Mouse (Mus musculus) heart, adult 2 months (tissue): ENCODE data around the gene Dnase1l1. TPM values are rescaled to one million over a fixed set of nuclear protein-coding genes. Genes with fewer than 3 reads are reported as not detected.

Experiments used
- DNase-seq, 2 experiments: peaks; one replicate each; pipeline ENCODE4 v3.0.0; 2021
- H3K27ac ChIP-seq: fragments of 200-600 bp; 2 replicates; pipeline ENCODE4 v1.8.1; 2022
- H3K27me3 ChIP-seq: fragments of 200-500 bp; 2 replicates; pipeline ENCODE4 v1.6.1; 2012; ENCODE audit warnings: mild to moderate bottlenecking, low read length, inconsistent platforms, mixed read lengths; ENCODE audit not compliant: control insufficient read depth, insufficient read depth
- H3K36me3 ChIP-seq: fragments of 200-500 bp; 2 replicates; pipeline ENCODE4 v1.6.1; 2012; ENCODE audit warnings: low read length, inconsistent platforms; ENCODE audit not compliant: control insufficient read depth, insufficient read depth
- H3K4me1 ChIP-seq: fragments of 200-500 bp; 2 replicates; pipeline ENCODE4 v1.6.1; 2011; ENCODE audit warnings: low read length; ENCODE audit not compliant: control insufficient read depth, insufficient read depth
- H3K4me3 ChIP-seq: fragments of 200-600 bp; 2 replicates; pipeline ENCODE4 v1.8.1; 2022
- H3K79me2 ChIP-seq: fragments of 200-500 bp; replicated peaks from 2 replicates; pipeline ENCODE4 v1.6.1; 2012; ENCODE audit warnings: mild to moderate bottlenecking, inconsistent platforms, low read length, moderate library complexity, mixed read lengths; ENCODE audit not compliant: control insufficient read depth, insufficient read depth
- H3K9ac ChIP-seq: fragments of 200-500 bp; 2 replicates; pipeline ENCODE4 v1.6.1; 2012; ENCODE audit warnings: low read depth, mild to moderate bottlenecking, control low read depth, inconsistent platforms, low read length, mixed read lengths
- CTCF ChIP-seq: fragments of 200-600 bp; IDR thresholded peaks from 2 replicates; pipeline ENCODE4 v1.8.1; 2022; ENCODE audit warnings: antibody characterized with exemption, mild to moderate bottlenecking, moderate library complexity
- EP300 ChIP-seq: fragments of 200-500 bp; IDR thresholded peaks from 2 replicates; pipeline ENCODE4 v1.6.1; 2011; ENCODE audit warnings: low read depth, low read length, control low read depth; ENCODE audit not compliant: insufficient read depth
- POLR2A ChIP-seq: fragments of 200-500 bp; IDR thresholded peaks from 2 replicates; pipeline ENCODE4 v1.6.1; 2011; ENCODE audit warnings: mild to moderate bottlenecking, low read depth, low read length, control low read depth; ENCODE audit not compliant: insufficient read depth
- WGBS: fragments of 180-500 bp; shearing (Covaris S2); methylation state at CpG from one replicate; pipeline ENCODE4 v1.1.7; 2018; 5-methylcytosine and 5-hydroxymethylcytosine counted together
- intact Hi-C: fragments of 180-260 bp; cut with DNase I; formaldehyde crosslinking; loops from one replicate; pipeline ENCODE4 v1.15.1; 2025
- microRNA-seq, 2 experiments: library from miRNA; unstranded; fragments of <30 nt; microRNA quantifications; one replicate each; pipeline ENCODE4 v1.2.0; 2021
- polyA plus RNA-seq: library from polyadenylated mRNA; depleted of rRNA; stranded (reverse); fragments of >200 nt; gene quantifications from 2 replicates; pipeline ENCODE4 v1.2.3, GENCODE M21; 2012; rRNA removed
- total RNA-seq, 2 experiments: library from RNA; stranded (reverse); gene quantifications; 2 replicates each; pipeline ENCODE4 v1.2.3; 2021

Dnase1l1 gene
- total and polyA plus RNA-seq, 3 experiments = 15.4 to 21.2 (median 19.7) TPM

DNA sequence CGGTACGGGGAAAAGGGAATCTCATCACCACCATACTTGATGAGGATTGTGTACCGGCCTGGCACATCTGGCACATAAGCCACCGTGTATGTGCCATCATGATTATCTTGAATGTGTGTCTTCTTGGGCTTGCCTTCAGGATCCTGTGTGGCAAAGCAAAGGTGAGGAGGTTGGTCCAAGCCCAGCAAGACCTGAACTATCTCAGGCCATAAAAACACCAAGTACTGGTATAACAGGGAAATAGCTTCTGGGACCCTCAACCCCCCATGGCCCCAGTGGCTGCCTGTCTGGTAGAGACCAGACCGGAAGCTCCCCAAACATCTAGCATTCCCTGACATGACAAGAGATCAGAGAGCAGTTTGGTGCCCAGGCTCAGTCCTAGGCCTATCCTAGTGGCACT, 48.9 kb downstream of the Dnase1l1 start:
- Histone ChIP-seq H3K79me2 (no peaks in the 10 kb centered on the region), H3K4me3 (no peak overlapping the region), H3K27me3 (no peaks in the 10 kb centered on the region), H3K27ac (no peak overlapping the region), H3K36me3 (no peaks in the 10 kb centered on the region; the same call in 1 of the 2 replicates), H3K4me1 (no peaks in the 10 kb centered on the region), H3K9ac (no peak overlapping the region)
- 86% methylated on average over 5 of the region's 5 CpGs for WGBS
- DNase-seq = no peak
- TF ChIP-seq CTCF = no peak
- no peak for TF ChIP-seq EP300
- TF ChIP-seq POLR2A = no peak
- intact Hi-C loops = no loop called here

- Histone ChIP-seq H3K79me2 (no peaks in the 10 kb centered on the region), H3K4me3 (no peak overlapping the region), H3K9ac (no peak overlapping the region), H3K36me3 (no peaks in the 10 kb centered on the region; the same call in 1 of the 2 replicates), H3K4me1 (no peaks in the 10 kb centered on the region), H3K27ac (no peak overlapping the region), H3K27me3 (no peaks in the 10 kb centered on the region)
- TF ChIP-seq POLR2A = no peak
- TF ChIP-seq CTCF = no peak
- no peak for TF ChIP-seq EP300
- intact Hi-C loops = no loop called here
- 56% methylated on average over 1 of the region's 1 CpGs for WGBS
- no peak for DNase-seq
Measured at GRCm38 (mm10) chrX:74230038-74230437, 52.1 kb downstream of the Dnase1l1 start.

Small RNAs within 50 kb of the gene (microRNA-seq; reads per million reads assigned to microRNA genes)
- gene Mir7091 (0.77 to 1.7 reads per million in 2 experiments), gene Mir7092 (0 to 0.56 reads per million in 2 experiments)

Other genes starting within 250 kb of the Dnase1l1 start
- gene Opn1mw, start 154.9 kb downstream of the Dnase1l1 start, total RNA-seq = not detected
- not detected in 2 replicates for gene Opn1mw, start 154.9 kb downstream of the Dnase1l1 start, polyA plus RNA-seq
- gene Mecp2, start 147.0 kb downstream of the Dnase1l1 start, total RNA-seq = 10 to 100 TPM; 27.0 to 32.6 TPM
- gene Mecp2, start 147.0 kb downstream of the Dnase1l1 start, polyA plus RNA-seq = 6.2 and 9.6 TPM in 2 replicates
- not detected for gene Tex28, start 114.5 kb downstream of the Dnase1l1 start, total RNA-seq
- gene Tex28, start 114.5 kb downstream of the Dnase1l1 start, polyA plus RNA-seq = not detected in 2 replicates
- gene Tktl1, start 105.1 kb downstream of the Dnase1l1 start, total RNA-seq = not detected
- gene Tktl1, start 105.1 kb downstream of the Dnase1l1 start, polyA plus RNA-seq = not detected in 2 replicates
- gene Flna, start 32.5 kb downstream of the Dnase1l1 start, total RNA-seq = 100 to 1,000 TPM in 1 of 2 experiments, 10 to 100 TPM in 1; 87.4 to 104 TPM
- 218 and 243 TPM in 2 replicates for gene Flna, start 32.5 kb downstream of the Dnase1l1 start, polyA plus RNA-seq
- gene Emd, start 27.6 kb downstream of the Dnase1l1 start, total RNA-seq = 10 to 100 TPM; 33.8 to 37.6 TPM
- 49.5 and 75.7 TPM in 2 replicates for gene Emd, start 27.6 kb downstream of the Dnase1l1 start, polyA plus RNA-seq
- gene Rpl10, start 11.5 kb downstream of the Dnase1l1 start, total RNA-seq = 100 to 1,000 TPM; 200 to 274 TPM
- 593 and 754 TPM in 2 replicates for gene Rpl10, start 11.5 kb downstream of the Dnase1l1 start, polyA plus RNA-seq
- 10 to 100 TPM; 45.6 to 47.4 TPM for gene Taz, start 425 bp downstream of the Dnase1l1 start, total RNA-seq
- 93.5 and 103 TPM in 2 replicates for gene Taz, start 425 bp downstream of the Dnase1l1 start, polyA plus RNA-seq
- 100 to 1,000 TPM; 131 to 132 TPM for gene Atp6ap1, start 14.8 kb upstream of the Dnase1l1 start, total RNA-seq
- gene Atp6ap1, start 14.8 kb upstream of the Dnase1l1 start, polyA plus RNA-seq = 240 and 378 TPM in 2 replicates
- 10 to 100 TPM; 63.1 to 71.6 TPM for gene Gdi1, start 22.7 kb upstream of the Dnase1l1 start, total RNA-seq
- gene Gdi1, start 22.7 kb upstream of the Dnase1l1 start, polyA plus RNA-seq = 121 and 191 TPM in 2 replicates
- gene Fam50a, start 30.7 kb upstream of the Dnase1l1 start, total RNA-seq = 10 to 100 TPM; 24.6 to 24.9 TPM
- 7.1 and 10.2 TPM in 2 replicates for gene Fam50a, start 30.7 kb upstream of the Dnase1l1 start, polyA plus RNA-seq
- gene Plxna3, start 46.7 kb upstream of the Dnase1l1 start, total RNA-seq = 1 to 10 TPM in 1 of 2 experiments, under 1 TPM in 1; 0.65 to 1.0 TPM
- gene Plxna3, start 46.7 kb upstream of the Dnase1l1 start, polyA plus RNA-seq = 4.7 and 5.6 TPM in 2 replicates
- 10 to 100 TPM; 24.4 to 32.0 TPM for gene Lage3, start 71.3 kb upstream of the Dnase1l1 start, total RNA-seq
- gene Lage3, start 71.3 kb upstream of the Dnase1l1 start, polyA plus RNA-seq = 38.5 and 44.6 TPM in 2 replicates
- gene Ubl4a, start 90.9 kb upstream of the Dnase1l1 start, total RNA-seq = 10 to 100 TPM; 68.5 to 79.2 TPM
- gene Ubl4a, start 90.9 kb upstream of the Dnase1l1 start, polyA plus RNA-seq = 58.1 and 93.7 TPM in 2 replicates
- 1 to 10 TPM; 5.1 to 5.8 TPM for gene Slc10a3, start 91.0 kb upstream of the Dnase1l1 start, total RNA-seq
- gene Slc10a3, start 91.0 kb upstream of the Dnase1l1 start, polyA plus RNA-seq = 10.4 and 12.6 TPM in 2 replicates
- gene Fam3a, start 110.9 kb upstream of the Dnase1l1 start, total RNA-seq = 10 to 100 TPM; 16.6 to 21.5 TPM
- gene Fam3a, start 110.9 kb upstream of the Dnase1l1 start, polyA plus RNA-seq = 29.8 and 32.4 TPM in 2 replicates
- gene Ikbkg, start 111.0 kb upstream of the Dnase1l1 start, total RNA-seq = 10 to 100 TPM; 39.7 to 47.6 TPM
- 11.0 and 18.2 TPM in 2 replicates for gene Ikbkg, start 111.0 kb upstream of the Dnase1l1 start, polyA plus RNA-seq
- 1 to 10 TPM; 6.5 to 7.1 TPM for gene G6pdx, start 146.9 kb upstream of the Dnase1l1 start, total RNA-seq
- 13.1 and 13.9 TPM in 2 replicates for gene G6pdx, start 146.9 kb upstream of the Dnase1l1 start, polyA plus RNA-seq
- gene Gm6880, start 199.1 kb upstream of the Dnase1l1 start, total RNA-seq = not detected
- not detected in 2 replicates for gene Gm6880, start 199.1 kb upstream of the Dnase1l1 start, polyA plus RNA-seq